In the genomic region with DNA sequence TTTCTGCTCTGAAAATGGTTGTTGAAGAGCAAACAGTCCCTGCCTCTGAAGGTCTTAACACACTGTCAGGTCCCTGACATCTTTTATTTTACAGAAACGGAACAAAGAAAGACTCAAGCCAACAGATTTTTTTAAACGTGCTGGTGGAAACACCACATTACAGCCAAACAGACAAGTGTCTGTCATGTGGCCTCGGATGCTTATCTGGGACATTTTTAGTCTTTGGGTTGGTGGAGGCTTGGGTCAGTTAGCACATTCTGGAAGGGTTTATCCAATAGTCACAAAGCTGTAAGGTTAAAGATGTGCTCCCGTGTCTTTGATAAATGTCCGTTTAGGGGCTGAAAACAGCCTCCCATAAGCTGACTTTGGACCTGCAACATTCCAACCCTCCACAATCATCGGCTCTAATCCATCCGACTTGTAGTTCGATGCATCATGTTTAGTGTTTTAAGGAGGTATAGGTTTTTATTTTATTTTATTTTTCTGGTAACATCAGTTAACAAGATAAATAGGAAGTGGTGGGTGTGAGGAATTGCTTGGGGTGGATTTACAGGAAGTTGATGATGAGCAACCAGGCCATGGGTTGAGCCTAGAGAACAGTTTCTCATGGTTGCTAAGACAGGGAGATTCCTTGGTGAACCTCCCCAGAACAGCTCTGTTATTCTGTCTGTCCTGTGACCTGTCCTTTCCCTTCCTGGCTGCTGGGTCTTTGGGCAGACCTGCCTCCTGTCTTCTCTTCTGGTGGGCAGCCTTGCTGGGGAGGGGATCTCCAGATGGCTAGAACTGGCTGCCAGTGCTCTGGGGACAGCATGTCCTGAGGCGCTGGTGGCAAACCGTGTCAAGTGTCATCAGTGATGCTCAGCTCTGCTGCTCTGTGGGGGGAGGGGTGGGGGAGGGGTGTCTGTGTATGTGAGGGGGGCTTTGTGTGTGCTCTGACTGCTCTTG, we compare ENCODE assay signal across 1 mouse cellular context.
TF ChIP-seq lines count a peak whose summit lies in the region.

No protein-coding gene starts in this region.

TF ChIP-seq in MEL, 35 proteins besides CTCF, POLR2A, EP300 and RAD21 (continued from another document):
- TF ChIP-seq MXI1 (IDR thresholded peaks at IDR 0.05; ENCODE audit: low read depth, low read length) (peak; percentile 56; the same call in 1 of the 2 replicates), MYB (IDR thresholded peaks at IDR 0.05; ENCODE audit: low read depth, low read length) (no peak)
TF ChIP-seq in MEL: peak in this region for 12.
